26 mouse cellular contexts compared by ENCODE assay signal in genomic region chr16:63225097-63225496, GRCm38 (mm10).
"Had no signal": no experiment of that assay in that cellular context is flagged by ENCODE, and none has a peak within 500 bp of the region (broad histone marks: within the 10 kb centered on the region; RNA-seq: fewer than 3 reads in every experiment).

No protein-coding gene starts in this region.

- H3K4me1 ChIP-seq: heart, embryonic 10.5 days; heart, embryonic 12.5 days; hindbrain, embryonic 12.5 days; intestine, embryonic 15.5 days; liver, embryonic 13.5 days; liver, embryonic 15.5 days had no signal

- H3K9me3 ChIP-seq: heart, embryonic 10.5 days; heart, embryonic 12.5 days; hindbrain, embryonic 10.5 days; hindbrain, embryonic 12.5 days; intestine, embryonic 15.5 days; liver, embryonic 13.5 days; liver, embryonic 15.5 days had no signal

- H3K9ac ChIP-seq: heart, embryonic 12.5 days; hindbrain, embryonic 12.5 days; hindbrain, embryonic 14.5 days; intestine, embryonic 15.5 days; liver, embryonic 13.5 days; liver, embryonic 15.5 days had no signal

- DNase-seq: gastrocnemius, adult 2 months; gastrocnemius, postnatal 10 days; gastrocnemius, postnatal 25 days; heart, adult 18-20 months; heart, postnatal 10 days; heart, postnatal 4 days; kidney, adult 18-20 months; kidney, adult 8-10 months; kidney, postnatal 10 days; kidney, postnatal 25 days; kidney, postnatal 4 days; liver; liver, embryonic 13.5 days had no signal

- H3K36me3 ChIP-seq: heart, embryonic 10.5 days; heart, embryonic 12.5 days; hindbrain, embryonic 10.5 days; hindbrain, embryonic 12.5 days; intestine, embryonic 15.5 days; liver, embryonic 13.5 days; liver, embryonic 15.5 days had no signal

- H3K4me2 ChIP-seq: heart, embryonic 12.5 days; hindbrain, embryonic 12.5 days; hindbrain, embryonic 14.5 days; intestine, embryonic 15.5 days; liver, embryonic 11.5 days; liver, embryonic 13.5 days; liver, embryonic 15.5 days had no signal

- H3K27me3 ChIP-seq: heart, embryonic 12.5 days; hindbrain, embryonic 12.5 days; intestine, embryonic 15.5 days; liver, embryonic 13.5 days; liver, embryonic 15.5 days had no signal

- H3K27ac ChIP-seq: gastrocnemius, adult 2 months; heart, embryonic 10.5 days; hindbrain, embryonic 10.5 days; hindbrain, embryonic 12.5 days; hindbrain, embryonic 14.5 days; intestine, embryonic 15.5 days; layer of hippocampus, adult 2 months; left cerebral cortex, adult 2 months; liver, embryonic 13.5 days; liver, embryonic 15.5 days had no signal

- ATAC-seq: hindbrain, embryonic 16.5 days; inflammation-experienced regulatory T-cells, adult 6 months; intestine, embryonic 15.5 days; intestine, postnatal 0 days had no signal

- H3K4me3 ChIP-seq: gastrocnemius, adult 2 months; heart, embryonic 10.5 days; heart, embryonic 12.5 days; hindbrain, embryonic 10.5 days; hindbrain, embryonic 12.5 days; intestine, embryonic 15.5 days; layer of hippocampus, adult 2 months; left cerebral cortex, adult 2 months; liver, embryonic 13.5 days; liver, embryonic 15.5 days had no signal
